Mouse (Mus musculus): Measurements from ENCODE around the gene Gtf2ird2. TPM values are rescaled to one million over a fixed set of nuclear protein-coding genes. Genes with fewer than 3 reads are reported as not detected.

The Gtf2ird2 gene
- polyA plus RNA-seq (2012; rRNA removed): 2.3 and 3.1 TPM in 2 replicates

DNA sequence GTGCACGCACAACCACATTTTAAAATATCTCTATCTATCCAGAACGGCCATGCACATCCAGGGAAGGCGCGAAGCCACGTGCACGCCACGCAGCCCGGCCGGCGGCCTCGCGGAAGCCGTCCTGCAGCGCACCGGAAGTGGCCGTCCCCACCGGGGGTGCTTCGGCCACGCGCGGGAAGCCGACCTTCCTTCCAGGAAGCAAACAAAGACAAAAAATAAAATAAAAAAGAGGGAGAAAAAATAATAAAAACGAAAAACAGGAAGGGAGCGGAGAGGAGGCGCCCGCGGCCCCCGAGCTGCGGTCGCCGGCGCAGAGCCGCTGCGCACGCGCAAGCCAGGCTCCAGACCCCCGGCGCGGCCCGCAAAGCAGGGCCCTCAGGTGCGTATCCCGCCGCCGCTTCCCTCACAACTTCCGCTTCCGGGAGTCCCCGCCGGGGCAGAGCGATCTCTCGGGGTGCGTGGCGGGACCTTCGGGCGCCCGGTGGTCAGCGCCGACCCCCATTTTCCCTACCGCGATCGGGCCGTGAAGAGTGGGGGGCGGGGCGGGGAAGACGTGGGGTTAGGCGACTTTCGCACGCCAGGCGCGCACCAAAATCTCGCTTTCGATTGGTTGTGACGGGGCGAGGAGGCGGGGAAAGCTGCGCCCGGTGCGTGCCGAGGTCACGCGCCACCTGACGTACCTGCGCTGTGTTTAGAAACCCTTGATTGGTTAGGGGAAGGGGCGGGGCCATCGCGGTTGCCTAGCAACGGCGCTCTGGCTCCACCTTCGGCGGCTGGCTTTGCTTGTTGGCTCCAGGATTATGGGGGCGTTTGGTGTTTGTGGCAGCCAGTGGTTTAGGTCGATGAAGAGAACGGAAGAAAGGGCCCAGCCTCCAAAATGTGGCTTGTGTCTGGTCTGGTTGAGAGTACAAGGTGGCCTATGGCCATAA lies at the start of gene Gtf2ird2:
Gtf2ird2 (plus strand) TSS at position 140 of the 929 bp plus-strand sequence.

GRCm38 (mm10) chr5:134176169-134176881 lies 7.5 kb upstream of the Gtf2ird2 start, which contains the start of gene Rcc1l:
TSS of gene Rcc1l (minus strand) at chr5:134176774.

GRCm38 (mm10) chr5:134229391-134229790 lies 45.6 kb downstream of the Gtf2ird2 start, which contains the start of gene Ncf1:
TSS of gene Ncf1 (minus strand) at chr5:134229625.

Other genes with a start within 250 kb of the Gtf2ird2 start
- gene Castor2, start 84.3 kb upstream of the Gtf2ird2 start, polyA plus RNA-seq (2012; rRNA removed): 0.26 TPM in 2 replicates
- gene Rcc1l, start 7.2 kb upstream of the Gtf2ird2 start, polyA plus RNA-seq (2012; rRNA removed): 5.7 and 6.2 TPM in 2 replicates
- gene Ncf1, start 45.6 kb downstream of the Gtf2ird2 start, polyA plus RNA-seq (2012; rRNA removed): 44.6 and 58.9 TPM in 2 replicates
- gene Gtf2i, start 130.7 kb downstream of the Gtf2ird2 start, polyA plus RNA-seq (2012; rRNA removed): 28.1 and 32.9 TPM in 2 replicates